Mouse (Mus musculus) brain, embryonic 14.5 days (tissue): ENCODE data around the gene Pla2g12b.

Experiments
- CTCF ChIP-seq: fragments of 200-500 bp; IDR thresholded peaks from 2 replicates; pipeline ENCODE4 v1.5.1; 2012; ENCODE audit warnings: inconsistent platforms, mild to moderate bottlenecking, moderate library complexity, borderline replicate concordance; ENCODE audit not compliant: insufficient read depth, insufficient read length; ENCODE audit errors: extremely low read depth
- POLR2A ChIP-seq: fragments of 200-500 bp; IDR thresholded peaks from 2 replicates; pipeline ENCODE4 v1.6.1; 2012; ENCODE audit warnings: mild to moderate bottlenecking, inconsistent platforms, borderline replicate concordance; ENCODE audit not compliant: poor library complexity, insufficient read depth, insufficient read length, severe bottlenecking; ENCODE audit errors: extremely low read depth

GRCm38 (mm10) chr10:59366746-59367145 lies 36.7 kb upstream of the Pla2g12b start:
- TF ChIP-seq CTCF (no peak), POLR2A (no peak)
